Mouse (Mus musculus) adrenal gland, postnatal 14 days (tissue): ENCODE results near the gene Tbcel. TPM values are rescaled to one million over a fixed set of nuclear protein-coding genes. Genes with fewer than 3 reads are reported as not detected.
A peak's percentile ranks its signal among the peaks of the same experiment; 100 is the strongest.

Source experiments
- DNase-seq: peaks from one replicate; pipeline ENCODE4 v3.0.0; 2021; ENCODE audit warnings: mixed read lengths
- microRNA-seq, 2 experiments: library from miRNA; unstranded; fragments of <30 nt; microRNA quantifications; one replicate each; pipeline ENCODE4 v1.2.0; 2021
- total RNA-seq: library from RNA; stranded (reverse); gene quantifications from 2 replicates; pipeline ENCODE4 v1.2.3, GENCODE M21; 2021

Tbcel gene
- total RNA-seq, 1 experiment from 2014 or later, result 43.2 TPM

- DNase-seq, result peak; percentile 56
Observed at GRCm38 (mm10) chr9:42385656-42386055, 122.0 kb downstream of the Tbcel start.

GRCm38 (mm10) chr9:42382628-42383347 is 124.8 kb downstream of the Tbcel start:
- DNase-seq, result no peak

GRCm38 (mm10) chr9:42382063-42382462 is 125.5 kb downstream of the Tbcel start:
- DNase-seq, result no peak

- DNase-seq, result peak; percentile 54
Observed at GRCm38 (mm10) chr9:42378071-42378470, 129.5 kb downstream of the Tbcel start.

- DNase-seq, result no peak
Observed at GRCm38 (mm10) chr9:42377656-42378055, 130.0 kb downstream of the Tbcel start.

- DNase-seq, result no peak
Observed at GRCm38 (mm10) chr9:42371670-42372368, 135.8 kb downstream of the Tbcel start.

Small RNAs within 50 kb of the gene (microRNA-seq; reads per million reads assigned to microRNA genes)
- 0 reads per million in 2 experiments for gene Gm44311

Other genes with a start within 250 kb of the Tbcel start
- 42.6 and 60.6 TPM in 2 replicates for gene Sc5d, start 243.6 kb downstream of the Tbcel start, total RNA-seq
- gene Tecta, start 107.9 kb downstream of the Tbcel start, total RNA-seq, result 0.11 and 0.22 TPM in 2 replicates